Mouse (Mus musculus) forebrain, embryonic 13.5 days (tissue): ENCODE measurements around the gene Psmd9. TPM values are rescaled to one million over a fixed set of nuclear protein-coding genes. Genes with fewer than 3 reads are reported as not detected.
A peak's percentile ranks its signal among the peaks of the same experiment; 100 is the strongest.

Experiments used
- ATAC-seq: fragments of 200-750 bp; cut with Nextera tagmentation; 2 replicates; pipeline ENCODE4 v1.8.0; 2017
- H3K27ac ChIP-seq: fragments of 300-500 bp; sonication (generic); 2 replicates; pipeline ENCODE4 v1.5.1; 2015; ENCODE audit warnings: inconsistent platforms, mild to moderate bottlenecking, moderate library complexity
- H3K27me3 ChIP-seq: fragments of 300-500 bp; sonication (generic); 2 replicates; pipeline ENCODE4 v1.6.1; 2015; ENCODE audit warnings: mild to moderate bottlenecking, inconsistent platforms
- H3K36me3 ChIP-seq: fragments of 300-500 bp; sonication (generic); 2 replicates; pipeline ENCODE4 v1.6.1; 2015; ENCODE audit warnings: mild to moderate bottlenecking, inconsistent platforms; ENCODE audit not compliant: poor library complexity, severe bottlenecking
- H3K4me1 ChIP-seq: fragments of 300-500 bp; sonication (generic); 2 replicates; pipeline ENCODE4 v1.6.1; 2015; ENCODE audit warnings: inconsistent platforms
- H3K4me2 ChIP-seq: fragments of 300-500 bp; sonication (generic); 2 replicates; pipeline ENCODE4 v1.6.1; 2015; ENCODE audit warnings: inconsistent platforms, mild to moderate bottlenecking, moderate library complexity
- H3K4me3 ChIP-seq: fragments of 300-500 bp; sonication (generic); 2 replicates; pipeline ENCODE4 v1.5.1; 2015; ENCODE audit warnings: mild to moderate bottlenecking, inconsistent platforms
- H3K9ac ChIP-seq: fragments of 300-500 bp; sonication (generic); 2 replicates; pipeline ENCODE4 v1.6.1; 2015; ENCODE audit warnings: mild to moderate bottlenecking, inconsistent platforms
- H3K9me3 ChIP-seq: fragments of 300-500 bp; sonication (generic); replicated peaks from 2 replicates; pipeline ENCODE4 v1.6.1; 2016; ENCODE audit warnings: inconsistent platforms
- WGBS: fragments of 180-500 bp; shearing (Covaris S2); methylation state at CpG from one replicate; pipeline ENCODE4 v1.1.7; 2015; 5-methylcytosine and 5-hydroxymethylcytosine counted together
- polyA plus RNA-seq: library from polyadenylated mRNA; unstranded; fragments of >200 nt; fragmentation: Nextera tagmentation; extraction: Ambion mirVana; gene quantifications from 2 replicates; pipeline ENCODE4 v1.2.1, GENCODE M21; 2015

Psmd9 gene
- polyA plus RNA-seq, 1 experiment from 2014 or later, result 75.5 TPM

GRCm38 (mm10) chr5:123147569-123147968 is 21.6 kb upstream of the Psmd9 start:
- no peak overlapping the region for H3K9ac ChIP-seq
- no peak overlapping the region for H3K4me3 ChIP-seq
- WGBS, result 81% methylated on average over 17 of the region's 17 CpGs
- ATAC-seq, result no peak
- H3K9me3 ChIP-seq, result no peaks in the 10 kb centered on the region
- H3K27me3 ChIP-seq, result no peaks in the 10 kb centered on the region
- 0 out of 2 replicates have a peak overlapping the region, but pooled peaks have one; percentile 10 for H3K27ac ChIP-seq
- peaks cover 72% of the 10 kb centered on the region for H3K4me1 ChIP-seq
- no peak overlapping the region for H3K4me2 ChIP-seq
- H3K36me3 ChIP-seq, result peaks cover 70% of the 10 kb centered on the region

GRCm38 (mm10) chr5:123148073-123148722 is 21.0 kb upstream of the Psmd9 start:
- WGBS, result 83% methylated on average over 25 of the region's 25 CpGs
- H3K36me3 ChIP-seq, result peaks cover 76% of the 10 kb centered on the region
- H3K9me3 ChIP-seq, result no peaks in the 10 kb centered on the region
- ATAC-seq, result no peak
- peak overlapping the region; percentile 69 for H3K4me2 ChIP-seq
- H3K27ac ChIP-seq, result 0 out of 2 replicates have a peak overlapping the region, but pooled peaks have one; percentile 10
- peak overlapping the region; percentile 47; the same call in 1 of the 2 replicates for H3K9ac ChIP-seq
- H3K4me3 ChIP-seq, result 0 out of 2 replicates have a peak overlapping the region, but pooled peaks have one; percentile 42
- H3K27me3 ChIP-seq, result no peaks in the 10 kb centered on the region
- peaks cover 72% of the 10 kb centered on the region for H3K4me1 ChIP-seq

DNA sequence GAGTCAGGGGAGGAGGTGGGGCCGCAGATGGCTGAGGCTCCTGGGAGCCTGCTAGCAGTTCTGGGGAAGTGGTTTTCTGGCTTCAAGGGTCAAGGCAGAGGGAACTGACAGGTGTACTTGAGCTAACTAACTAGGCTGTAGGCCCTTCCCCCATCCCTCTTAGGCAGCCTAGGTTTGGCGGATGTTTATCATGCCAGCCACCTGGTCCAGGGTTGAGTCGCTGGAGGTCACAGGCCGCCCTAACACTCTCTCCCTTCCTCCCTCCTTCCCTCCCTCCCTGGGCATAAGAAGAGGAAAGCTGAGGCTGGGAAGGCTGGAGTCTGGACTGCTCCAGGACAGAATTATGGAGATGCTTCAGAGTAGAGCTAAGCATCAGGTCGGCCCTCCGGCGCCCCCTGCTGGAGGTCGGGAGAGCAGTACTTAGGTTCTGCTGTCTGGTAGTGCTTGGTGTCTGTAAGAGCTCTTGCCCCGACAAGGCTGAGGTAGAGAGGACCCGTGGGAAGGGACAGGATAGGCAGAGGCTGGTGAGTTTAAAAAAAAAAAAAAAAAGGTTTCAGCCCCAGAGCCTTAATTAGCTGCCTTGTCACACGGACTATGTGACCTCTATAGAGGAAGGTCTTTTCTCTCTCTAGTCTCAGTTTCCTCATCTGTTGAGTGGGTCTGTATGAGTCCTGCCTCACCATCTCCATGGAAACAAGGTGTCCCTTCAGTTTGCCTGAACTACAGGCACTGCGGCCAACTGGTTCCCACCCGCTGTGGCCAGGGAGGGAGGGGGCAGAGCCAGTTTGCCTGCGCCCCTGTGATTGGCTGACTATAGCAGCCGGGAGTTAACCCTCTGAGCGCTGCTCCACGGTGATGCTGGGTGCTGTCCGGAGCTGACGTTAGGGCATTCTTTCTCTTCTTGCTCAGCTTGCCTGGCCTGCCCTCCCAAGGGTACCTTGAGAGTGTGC is 19.5 kb upstream of the Psmd9 start:
- 9% methylated on average over 19 of the region's 19 CpGs for WGBS
- ATAC-seq, result peak; percentile 92
- Histone ChIP-seq H3K9ac (peak overlapping the region; percentile 61), H3K4me1 (peaks cover 58% of the 10 kb centered on the region), H3K4me2 (peak overlapping the region; percentile 69), H3K36me3 (peaks cover 91% of the 10 kb centered on the region), H3K9me3 (no peaks in the 10 kb centered on the region), H3K27me3 (no peaks in the 10 kb centered on the region), H3K4me3 (peak overlapping the region; percentile 42), H3K27ac (peak overlapping the region; percentile 49)

DNA sequence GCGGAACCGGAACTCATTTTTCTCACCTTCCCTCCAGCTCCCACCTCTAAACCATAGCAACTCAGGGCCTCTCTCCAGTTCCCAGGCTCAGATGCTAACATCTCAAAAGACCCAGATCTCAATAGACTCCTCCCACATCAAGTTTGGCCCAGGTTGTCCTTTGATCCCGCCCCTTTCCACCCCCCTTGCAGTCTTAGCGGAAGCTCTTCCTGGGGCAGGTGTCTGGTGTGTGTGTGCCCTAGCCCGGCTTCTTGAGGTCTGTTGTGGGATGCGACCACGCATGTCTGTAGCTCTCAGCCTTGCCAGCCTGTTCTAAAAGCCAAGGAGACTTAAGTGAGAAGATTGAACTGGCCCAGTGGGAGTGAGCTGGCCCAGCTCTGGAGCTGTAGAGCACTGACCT is 18.6 kb upstream of the Psmd9 start:
- no peaks in the 10 kb centered on the region for H3K27me3 ChIP-seq
- no peak for ATAC-seq
- 45% methylated on average over 7 of the region's 7 CpGs for WGBS
- H3K36me3 ChIP-seq, result peaks cover 94% of the 10 kb centered on the region
- H3K9ac ChIP-seq, result peak overlapping the region; percentile 61
- no peaks in the 10 kb centered on the region for H3K9me3 ChIP-seq
- H3K4me1 ChIP-seq, result peaks cover 48% of the 10 kb centered on the region
- H3K4me3 ChIP-seq, result peak overlapping the region; percentile 42
- peak overlapping the region; percentile 69 for H3K4me2 ChIP-seq
- peak overlapping the region; percentile 36; the same call in 1 of the 2 replicates for H3K27ac ChIP-seq

GRCm38 (mm10) chr5:123151077-123151476 is 18.1 kb upstream of the Psmd9 start:
- Histone ChIP-seq H3K4me2 (peak overlapping the region; percentile 69), H3K4me3 (peak overlapping the region; percentile 42), H3K9me3 (no peaks in the 10 kb centered on the region), H3K4me1 (peaks cover 44% of the 10 kb centered on the region), H3K27ac (0 out of 2 replicates have a peak overlapping the region, but pooled peaks have one; percentile 36), H3K9ac (peak overlapping the region; percentile 61), H3K36me3 (peaks cover 92% of the 10 kb centered on the region), H3K27me3 (no peaks in the 10 kb centered on the region)
- WGBS, result 49% methylated on average over 7 of the region's 7 CpGs
- no peak for ATAC-seq

GRCm38 (mm10) chr5:123151707-123152362 is 17.4 kb upstream of the Psmd9 start:
- H3K4me1 ChIP-seq, result peaks cover 38% of the 10 kb centered on the region
- H3K9ac ChIP-seq, result no peak overlapping the region
- no peaks in the 10 kb centered on the region for H3K27me3 ChIP-seq
- ATAC-seq, result no peak
- H3K27ac ChIP-seq, result no peak overlapping the region
- 99% methylated on average over 19 of the region's 19 CpGs for WGBS
- H3K4me2 ChIP-seq, result no peak overlapping the region
- H3K36me3 ChIP-seq, result peaks cover 91% of the 10 kb centered on the region
- no peak overlapping the region for H3K4me3 ChIP-seq
- H3K9me3 ChIP-seq, result no peaks in the 10 kb centered on the region

DNA sequence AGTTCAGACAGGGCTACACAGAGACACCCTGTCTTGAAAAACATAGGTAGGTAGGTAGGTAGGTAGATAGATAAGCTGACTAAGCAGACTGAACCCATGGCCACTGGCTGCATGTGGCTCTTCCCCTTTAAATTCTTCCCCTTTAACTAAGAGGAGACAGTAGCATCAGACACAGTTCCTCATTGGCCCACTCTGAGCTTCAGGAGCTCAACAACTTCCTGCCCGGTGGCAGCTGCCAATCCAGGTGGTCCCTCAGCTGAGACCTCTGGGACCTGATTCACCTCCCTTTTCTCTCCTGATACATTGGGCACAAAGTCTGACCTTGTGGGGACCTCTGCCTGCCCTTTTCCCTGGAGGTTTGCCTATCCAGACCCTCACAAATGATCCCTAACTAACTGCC is 16.3 kb upstream of the Psmd9 start:
- H3K4me1 ChIP-seq, result peaks cover 37% of the 10 kb centered on the region

GRCm38 (mm10) chr5:123155425-123155824 is 13.8 kb upstream of the Psmd9 start:
- Histone ChIP-seq H3K4me1 (peaks cover 12% of the 10 kb centered on the region), H3K9me3 (no peaks in the 10 kb centered on the region), H3K36me3 (peaks cover 94% of the 10 kb centered on the region), H3K27ac (no peak overlapping the region), H3K9ac (no peak overlapping the region), H3K27me3 (no peaks in the 10 kb centered on the region), H3K4me2 (no peak overlapping the region), H3K4me3 (no peak overlapping the region)
- 0 out of 2 replicates have a peak, but pooled peaks have one; percentile 50 for ATAC-seq
- 58% methylated on average over 7 of the region's 7 CpGs for WGBS

More for the DNA sequence above, 16.3 kb upstream of the Psmd9 start:
- WGBS, result 100% methylated on average over 1 of the region's 1 CpGs
- no peak for ATAC-seq
- Histone ChIP-seq H3K9me3 (no peaks in the 10 kb centered on the region), H3K4me2 (no peak overlapping the region), H3K9ac (no peak overlapping the region), H3K27me3 (no peaks in the 10 kb centered on the region), H3K4me3 (no peak overlapping the region), H3K27ac (no peak overlapping the region), H3K36me3 (peaks cover 91% of the 10 kb centered on the region)

DNA sequence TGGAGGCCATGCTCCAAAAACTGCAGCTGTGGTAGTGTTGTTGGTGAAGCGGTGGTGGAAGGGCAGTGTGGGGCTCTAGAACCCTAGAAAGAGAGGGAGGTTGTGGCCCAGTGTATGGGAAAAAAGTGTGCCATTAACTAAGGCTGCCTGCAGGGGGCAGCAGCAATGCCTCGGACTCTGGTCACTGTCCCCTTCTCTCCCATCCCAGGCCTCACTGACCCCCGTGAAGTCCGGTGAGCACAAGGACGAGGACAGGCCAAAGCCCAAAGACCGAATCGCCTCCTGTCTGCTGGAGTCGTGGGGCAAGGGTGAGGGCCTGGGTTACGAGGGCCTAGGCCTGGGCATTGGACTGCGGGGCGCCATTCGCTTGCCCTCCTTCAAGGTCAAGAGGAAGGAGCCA is 12.4 kb upstream of the Psmd9 start:
- Histone ChIP-seq H3K4me3 (no peak overlapping the region), H3K4me2 (no peak overlapping the region), H3K9ac (no peak overlapping the region), H3K36me3 (peaks cover 94% of the 10 kb centered on the region), H3K27ac (no peak overlapping the region), H3K27me3 (no peaks in the 10 kb centered on the region), H3K4me1 (no peaks in the 10 kb centered on the region), H3K9me3 (no peaks in the 10 kb centered on the region)
- no peak for ATAC-seq
- 86% methylated on average over 12 of the region's 12 CpGs for WGBS

DNA sequence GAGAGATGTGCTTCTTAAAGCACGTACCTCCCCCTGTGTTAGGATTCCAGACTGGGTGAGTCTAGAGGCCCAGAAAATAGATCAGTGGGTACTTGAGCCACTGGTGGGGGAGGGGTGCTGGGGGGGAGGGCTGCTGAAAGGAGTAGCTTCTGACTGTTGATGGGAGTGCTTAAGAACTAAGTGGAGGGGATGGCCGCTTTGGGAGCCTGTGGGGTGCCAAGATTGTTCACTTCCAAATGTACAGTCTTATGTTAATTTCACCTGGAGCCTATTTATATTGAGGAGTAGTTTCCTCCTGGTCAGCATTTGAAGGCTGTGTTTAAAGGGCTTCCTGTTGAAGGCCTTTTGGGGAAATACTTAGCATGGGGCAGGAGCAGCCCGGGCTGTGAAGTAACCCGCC is 11.2 kb upstream of the Psmd9 start:
- no peaks in the 10 kb centered on the region for H3K27me3 ChIP-seq
- H3K4me2 ChIP-seq, result no peak overlapping the region
- H3K4me1 ChIP-seq, result no peaks in the 10 kb centered on the region
- no peak overlapping the region for H3K4me3 ChIP-seq
- ATAC-seq, result no peak
- no peak overlapping the region for H3K9ac ChIP-seq
- H3K9me3 ChIP-seq, result no peaks in the 10 kb centered on the region
- H3K27ac ChIP-seq, result no peak overlapping the region
- H3K36me3 ChIP-seq, result peaks cover 94% of the 10 kb centered on the region
- 88% methylated on average over 4 of the region's 4 CpGs for WGBS

GRCm38 (mm10) chr5:123159446-123159845 is 9.8 kb upstream of the Psmd9 start:
- WGBS, result 96% methylated on average over 4 of the region's 4 CpGs
- H3K27ac ChIP-seq, result no peak overlapping the region
- no peak overlapping the region for H3K4me3 ChIP-seq
- H3K4me2 ChIP-seq, result no peak overlapping the region
- H3K36me3 ChIP-seq, result peaks cover 94% of the 10 kb centered on the region
- H3K27me3 ChIP-seq, result no peaks in the 10 kb centered on the region
- no peaks in the 10 kb centered on the region for H3K9me3 ChIP-seq
- no peaks in the 10 kb centered on the region for H3K4me1 ChIP-seq
- no peak overlapping the region for H3K9ac ChIP-seq
- no peak for ATAC-seq

DNA sequence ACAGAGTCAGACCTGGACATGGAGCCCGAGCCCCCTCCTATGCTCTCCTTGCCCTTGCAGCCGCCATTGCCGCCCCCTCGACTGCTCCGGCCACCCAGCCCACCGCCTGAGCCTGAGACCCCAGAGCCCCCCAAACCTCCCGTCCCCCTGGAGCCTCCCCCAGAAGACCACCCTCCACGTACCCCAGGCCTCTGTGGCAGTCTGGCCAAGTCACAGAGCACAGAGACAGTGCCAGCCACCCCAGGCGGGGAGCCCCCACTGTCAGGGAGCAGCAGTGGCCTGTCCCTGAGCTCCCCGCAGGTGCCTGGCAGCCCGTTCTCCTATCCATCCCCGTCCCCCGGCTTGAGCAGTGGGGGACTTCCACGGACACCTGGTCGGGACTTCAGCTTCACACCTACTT is 9.3 kb upstream of the Psmd9 start:
- WGBS, result 96% methylated on average over 15 of the region's 15 CpGs
- no peaks in the 10 kb centered on the region for H3K27me3 ChIP-seq
- no peaks in the 10 kb centered on the region for H3K4me1 ChIP-seq
- H3K27ac ChIP-seq, result no peak overlapping the region
- H3K36me3 ChIP-seq, result peaks cover 94% of the 10 kb centered on the region
- H3K4me2 ChIP-seq, result no peak overlapping the region
- H3K9me3 ChIP-seq, result no peaks in the 10 kb centered on the region
- ATAC-seq, result no peak
- no peak overlapping the region for H3K4me3 ChIP-seq
- H3K9ac ChIP-seq, result no peak overlapping the region
